Mouse (Mus musculus) hindlimb bud, embryonic 11.5 days (tissue): ENCODE measurements around the gene Kcnk18.

Experiments
- DNase-seq: peaks from one replicate; pipeline ENCODE4 v3.0.0-alpha.2; 2012; ENCODE audit warnings: low read depth, low spot score; ENCODE audit errors: extremely low spot score

The Kcnk18 gene

GRCm38 (mm10) chr19:59218991-59219390 lies at the start of gene Kcnk18:
TSS of gene Kcnk18 (plus strand) at chr19:59219214.
- no peak for DNase-seq

- no peak for DNase-seq
Measured at GRCm38 (mm10) chr19:59169936-59170765, 48.9 kb upstream of the Kcnk18 start, which contains the start of gene Vax1. TSS of gene Vax1 (minus strand) at chr19:59170056.

- no peak for DNase-seq
Measured at GRCm38 (mm10) chr19:59170766-59171095, 48.3 kb upstream of the Kcnk18 start.

GRCm38 (mm10) chr19:59171151-59171870 lies 47.7 kb upstream of the Kcnk18 start:
- no peak for DNase-seq

- no peak for DNase-seq
Measured at GRCm38 (mm10) chr19:59171871-59172245, 47.2 kb upstream of the Kcnk18 start.

- DNase-seq = no peak
Measured at GRCm38 (mm10) chr19:59172781-59173180, 46.2 kb upstream of the Kcnk18 start.

- DNase-seq = no peak
Measured at GRCm38 (mm10) chr19:59173341-59174015, 45.5 kb upstream of the Kcnk18 start.

GRCm38 (mm10) chr19:59184000-59184399 lies 35.0 kb upstream of the Kcnk18 start:
- no peak for DNase-seq

- DNase-seq = no peak
Measured at GRCm38 (mm10) chr19:59188981-59189380, 30.0 kb upstream of the Kcnk18 start.

GRCm38 (mm10) chr19:59190431-59191122 lies 28.4 kb upstream of the Kcnk18 start:
- no peak for DNase-seq

- DNase-seq = no peak
Measured at GRCm38 (mm10) chr19:59191123-59191505, 27.9 kb upstream of the Kcnk18 start.

- no peak for DNase-seq
Measured at GRCm38 (mm10) chr19:59192491-59192890, 26.5 kb upstream of the Kcnk18 start.

GRCm38 (mm10) chr19:59193456-59193855 lies 25.6 kb upstream of the Kcnk18 start:
- DNase-seq = no peak

GRCm38 (mm10) chr19:59193986-59194820 lies 24.8 kb upstream of the Kcnk18 start:
- no peak for DNase-seq

GRCm38 (mm10) chr19:59195181-59195770 lies 23.7 kb upstream of the Kcnk18 start:
- DNase-seq = no peak

GRCm38 (mm10) chr19:59196111-59196666 lies 22.8 kb upstream of the Kcnk18 start:
- no peak for DNase-seq

GRCm38 (mm10) chr19:59198161-59198560 lies 20.9 kb upstream of the Kcnk18 start:
- no peak for DNase-seq

- DNase-seq = peak; percentile 83
Measured at GRCm38 (mm10) chr19:59208475-59208874, 10.5 kb upstream of the Kcnk18 start.

GRCm38 (mm10) chr19:59208986-59209385 lies 10.0 kb upstream of the Kcnk18 start:
- DNase-seq = no peak

GRCm38 (mm10) chr19:59216891-59217290 lies 2.1 kb upstream of the Kcnk18 start:
- DNase-seq = no peak
